Mouse (Mus musculus) MEL (cell line): ENCODE results near the gene Cdc42bpa.

Experiments
- CTCF ChIP-seq, 3 experiments: IDR thresholded peaks in 2 of 3; conservative IDR thresholded peaks in 1 of 3; 2 replicates each; pipeline ENCODE4 v1.5.1; 2011 to 2012; ENCODE audit warnings: low read length in 3 of 3, low read depth in 2 of 3, mild to moderate bottlenecking in 2 of 3, improper control_type of control experiment in 1 of 3, inconsistent platforms in 1 of 3, mixed read lengths in 1 of 3, moderate library complexity in 1 of 3; ENCODE audit not compliant: control insufficient read depth in 1 of 3, insufficient read depth in 1 of 3, poor library complexity in 1 of 3, severe bottlenecking in 1 of 3
- ELF1 ChIP-seq: IDR thresholded peaks from 2 replicates; pipeline ENCODE4 v1.6.1; 2014; ENCODE audit warnings: low read depth, mild to moderate bottlenecking, inconsistent platforms, low read length, improper control_type of control experiment, moderate library complexity
- GABPA ChIP-seq: IDR thresholded peaks from 2 replicates; pipeline ENCODE4 v1.6.1; 2012; ENCODE audit warnings: low read depth, mild to moderate bottlenecking, inconsistent platforms, low read length, improper control_type of control experiment, moderate library complexity
- POLR2A ChIP-seq, 2 experiments: IDR thresholded peaks; 2 replicates each; pipeline ENCODE4 v1.6.1; 2011 to 2012; ENCODE audit warnings: low read length in 2 of 2, mild to moderate bottlenecking in 2 of 2, control low read depth in 1 of 2, improper control_type of control experiment in 1 of 2, low read depth in 1 of 2, moderate library complexity in 1 of 2; ENCODE audit not compliant: control insufficient read depth in 1 of 2, insufficient read depth in 1 of 2, poor library complexity in 1 of 2
- POLR2AphosphoS2 ChIP-seq: IDR thresholded peaks from 2 replicates; pipeline ENCODE4 v1.6.1; 2011; ENCODE audit warnings: low read length, improper control_type of control experiment
- SMC3 ChIP-seq: IDR thresholded peaks from 2 replicates; pipeline ENCODE4 v1.6.1; 2011; ENCODE audit warnings: low read depth, low read length, improper control_type of control experiment
- TBP ChIP-seq: IDR thresholded peaks from 2 replicates; pipeline ENCODE4 v1.8.0; 2011; ENCODE audit warnings: low read depth, low read length, improper control_type of control experiment
- UBTF ChIP-seq: IDR thresholded peaks from 2 replicates; pipeline ENCODE4 v1.6.1; 2012; ENCODE audit warnings: low read depth, mild to moderate bottlenecking, inconsistent platforms, low read length, improper control_type of control experiment, moderate library complexity, borderline replicate concordance; ENCODE audit not compliant: insufficient read depth

DNA sequence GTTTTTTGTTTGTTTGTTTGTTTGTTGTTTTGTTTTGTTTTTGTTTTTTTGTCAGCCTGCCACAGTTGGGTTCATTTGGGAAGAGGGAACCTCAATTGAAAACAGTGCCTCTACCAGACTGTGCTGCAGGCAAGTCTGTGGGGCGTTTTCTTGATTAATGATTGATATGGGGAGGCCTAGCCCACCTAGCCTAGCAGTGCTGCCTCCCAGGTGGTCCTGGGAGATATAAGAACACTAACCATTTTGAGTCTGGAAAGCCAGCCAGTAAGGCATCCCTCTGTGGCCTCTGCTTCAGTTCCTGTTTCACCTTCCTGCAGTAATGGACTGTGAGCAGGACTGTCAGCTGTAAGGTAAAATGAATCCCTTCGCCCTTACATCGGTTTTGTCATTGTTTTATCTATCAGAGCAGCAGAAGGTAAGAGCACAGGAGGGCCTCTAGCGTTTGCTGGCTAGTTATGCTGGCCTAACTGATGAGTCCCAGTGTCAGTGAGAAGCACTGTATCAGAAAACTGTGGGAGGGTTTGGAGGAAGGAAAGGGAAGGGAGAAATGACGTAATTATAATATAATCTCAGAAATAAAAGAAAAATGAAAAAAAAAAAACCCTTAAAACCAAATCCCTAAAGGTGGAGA lies 15.5 kb downstream of the Cdc42bpa start:
- TF ChIP-seq POLR2A (IDR thresholded peaks at IDR 0.05; ENCODE audit: control insufficient read depth in 1 of 2, insufficient read depth in 1 of 2, low read depth in 1 of 2, low read length in 2 of 2, poor library complexity in 1 of 2) (no peak), GABPA (no peak), CTCF (IDR thresholded peaks at IDR 0.05 in 2 of 3, conservative IDR thresholded peaks at IDR 0.05 in 1 of 3; ENCODE audit: control insufficient read depth in 1 of 3, insufficient read depth in 1 of 3, low read depth in 2 of 3, low read length in 3 of 3, poor library complexity in 1 of 3, severe bottlenecking in 1 of 3) (no peak), SMC3 (no peak), ELF1 (no peak), TBP (no peak), UBTF (no peak), POLR2AphosphoS2 (no peak)
